Mouse (Mus musculus): ENCODE measurements around the gene Gm47841. TPM values are rescaled to one million over a fixed set of nuclear protein-coding genes. Genes with fewer than 3 reads are reported as not detected.

Gene Gm47841
- polyA plus RNA-seq (2015; fragmentation: Nextera tagmentation; extraction: Ambion mirVana) = not detected in 2 replicates

- peaks cover 92% of the 10 kb centered on the region for H3K27me3 ChIP-seq
These were observed at the start of gene Gm47841 for GRCm38 (mm10) chr15:101047194-101047555. Gene Gm47841, minus strand, starts transcription at chr15:101047397.

GRCm38 (mm10) chr15:101095392-101095791 is 48.2 kb upstream of the Gm47841 start:
- no peak overlapping the region for H3K9ac ChIP-seq
- H3K27ac ChIP-seq = no peak overlapping the region
- no peak overlapping the region for H3K4me3 ChIP-seq
- 41% methylated on average over 3 of the region's 3 CpGs for WGBS
- no peak overlapping the region for H3K4me2 ChIP-seq
- no peak for ATAC-seq (ENCODE audit: low FRiP score)
- H3K9me3 ChIP-seq = no peaks in the 10 kb centered on the region
- no peaks in the 10 kb centered on the region for H3K36me3 ChIP-seq
- H3K27me3 ChIP-seq = no peaks in the 10 kb centered on the region; the same call in 1 of the 2 replicates
- peaks cover 47% of the 10 kb centered on the region for H3K4me1 ChIP-seq (replicated peaks)

More at GRCm38 (mm10) chr15:101047194-101047555, at the start of gene Gm47841:
- Histone ChIP-seq H3K9me3 (no peaks in the 10 kb centered on the region), H3K36me3 (no peaks in the 10 kb centered on the region; the same call in 1 of the 2 replicates), H3K4me2 (peak within 1 kb of the TSS; percentile 98), H3K4me3 (peak within 1 kb of the TSS; percentile 53), H3K27ac (no peak within 1 kb of the TSS), H3K9ac (peak within 1 kb of the TSS; percentile 77), H3K4me1 (replicated peaks) (peaks cover 27% of the 10 kb centered on the region)
- under 1% methylated on average over 23 of the region's 23 CpGs for whole genome bisulfite sequencing
- ATAC-seq (ENCODE audit: low FRiP score) = peak; percentile 18; the same call in 1 of the 2 replicates

- Histone ChIP-seq H3K4me1 (replicated peaks) (peaks cover 47% of the 10 kb centered on the region), H3K27me3 (no peaks in the 10 kb centered on the region; the same call in 1 of the 2 replicates)
These were observed 47.8 kb upstream of the Gm47841 start for GRCm38 (mm10) chr15:101094979-101095378.

GRCm38 (mm10) chr15:101093988-101094387 is 46.8 kb upstream of the Gm47841 start:
- no peak overlapping the region for H3K4me2 ChIP-seq
- H3K4me3 ChIP-seq = no peak overlapping the region
- no peaks in the 10 kb centered on the region for H3K27me3 ChIP-seq
- WGBS = 42% methylated on average over 6 of the region's 6 CpGs
- no peak for ATAC-seq (ENCODE audit: low FRiP score)
- H3K27ac ChIP-seq = peak overlapping the region; percentile 89
- H3K36me3 ChIP-seq = no peaks in the 10 kb centered on the region
- H3K4me1 ChIP-seq (replicated peaks) = peaks cover 44% of the 10 kb centered on the region
- no peak overlapping the region for H3K9ac ChIP-seq
- no peaks in the 10 kb centered on the region for H3K9me3 ChIP-seq

More at GRCm38 (mm10) chr15:101094979-101095378, 47.8 kb upstream of the Gm47841 start:
- Histone ChIP-seq H3K4me2 (no peak overlapping the region), H3K4me3 (no peak overlapping the region), H3K9ac (no peak overlapping the region), H3K27ac (no peak overlapping the region), H3K9me3 (no peaks in the 10 kb centered on the region), H3K36me3 (no peaks in the 10 kb centered on the region)
- ATAC-seq (ENCODE audit: low FRiP score) = no peak
- WGBS = 59% methylated on average over 9 of the region's 9 CpGs

GRCm38 (mm10) chr15:101092829-101093648 is 45.8 kb upstream of the Gm47841 start:
- Histone ChIP-seq H3K9ac (0 out of 2 replicates have a peak overlapping the region, but pooled peaks have one; percentile 29), H3K27ac (peak overlapping the region; percentile 89), H3K36me3 (no peaks in the 10 kb centered on the region), H3K27me3 (no peaks in the 10 kb centered on the region), H3K4me3 (no peak overlapping the region), H3K4me2 (peak overlapping the region; percentile 35), H3K9me3 (no peaks in the 10 kb centered on the region), H3K4me1 (replicated peaks) (peaks cover 42% of the 10 kb centered on the region)
- WGBS = 7% methylated on average over 25 of the region's 25 CpGs
- ATAC-seq (ENCODE audit: low FRiP score) = peak; percentile 88

- Histone ChIP-seq H3K4me3 (no peak overlapping the region), H3K4me1 (replicated peaks) (peaks cover 39% of the 10 kb centered on the region), H3K9me3 (no peaks in the 10 kb centered on the region), H3K9ac (no peak overlapping the region), H3K27me3 (no peaks in the 10 kb centered on the region), H3K27ac (peak overlapping the region; percentile 89), H3K36me3 (no peaks in the 10 kb centered on the region), H3K4me2 (peak overlapping the region; percentile 35)
- WGBS = 23% methylated on average over 14 of the region's 14 CpGs
- peak; percentile 47; the same call in 1 of the 2 replicates for ATAC-seq (ENCODE audit: low FRiP score)
These were observed 45.1 kb upstream of the Gm47841 start for GRCm38 (mm10) chr15:101092121-101092828.

GRCm38 (mm10) chr15:101091551-101091950 is 44.4 kb upstream of the Gm47841 start:
- no peak for ATAC-seq (ENCODE audit: low FRiP score)
- H3K9ac ChIP-seq = no peak overlapping the region
- 95% methylated on average over 8 of the region's 8 CpGs for WGBS
- H3K36me3 ChIP-seq = no peaks in the 10 kb centered on the region
- no peaks in the 10 kb centered on the region for H3K27me3 ChIP-seq
- peak overlapping the region; percentile 89 for H3K27ac ChIP-seq
- H3K4me2 ChIP-seq = no peak overlapping the region
- H3K4me1 ChIP-seq (replicated peaks) = peaks cover 39% of the 10 kb centered on the region
- no peak overlapping the region for H3K4me3 ChIP-seq
- H3K9me3 ChIP-seq = no peaks in the 10 kb centered on the region

GRCm38 (mm10) chr15:101088291-101088690 is 41.1 kb upstream of the Gm47841 start:
- WGBS = 33% methylated on average over 4 of the region's 4 CpGs
- H3K27me3 ChIP-seq = no peaks in the 10 kb centered on the region
- H3K9ac ChIP-seq = no peak overlapping the region
- peaks cover 23% of the 10 kb centered on the region for H3K4me1 ChIP-seq (replicated peaks)
- H3K4me2 ChIP-seq = no peak overlapping the region
- ATAC-seq (ENCODE audit: low FRiP score) = no peak
- no peak overlapping the region for H3K27ac ChIP-seq
- H3K4me3 ChIP-seq = no peak overlapping the region
- no peaks in the 10 kb centered on the region for H3K36me3 ChIP-seq
- no peaks in the 10 kb centered on the region for H3K9me3 ChIP-seq

- Histone ChIP-seq H3K36me3 (no peaks in the 10 kb centered on the region), H3K9me3 (no peaks in the 10 kb centered on the region), H3K4me3 (no peak overlapping the region), H3K27ac (no peak overlapping the region), H3K27me3 (no peaks in the 10 kb centered on the region), H3K4me2 (no peak overlapping the region), H3K9ac (no peak overlapping the region), H3K4me1 (replicated peaks) (peaks cover 9% of the 10 kb centered on the region)
- WGBS = 71% methylated on average over 3 of the region's 3 CpGs
- no peak for ATAC-seq (ENCODE audit: low FRiP score)
These were observed 39.8 kb upstream of the Gm47841 start for GRCm38 (mm10) chr15:101086956-101087355.

- no peaks in the 10 kb centered on the region for H3K27me3 ChIP-seq
- H3K36me3 ChIP-seq = no peaks in the 10 kb centered on the region
- H3K4me2 ChIP-seq = no peak overlapping the region
- no peak overlapping the region for H3K27ac ChIP-seq
- H3K9me3 ChIP-seq = no peaks in the 10 kb centered on the region
- peaks cover 9% of the 10 kb centered on the region for H3K4me1 ChIP-seq (replicated peaks)
- no peak overlapping the region for H3K9ac ChIP-seq
- no peak overlapping the region for H3K4me3 ChIP-seq
- no peak for ATAC-seq (ENCODE audit: low FRiP score)
- WGBS = 67% methylated on average over 9 of the region's 9 CpGs
These were observed 39.3 kb upstream of the Gm47841 start for GRCm38 (mm10) chr15:101086451-101086850.

- WGBS = 85% methylated on average over 10 of the region's 10 CpGs
- no peak overlapping the region for H3K9ac ChIP-seq
- H3K4me3 ChIP-seq = no peak overlapping the region
These were observed 37.3 kb upstream of the Gm47841 start for GRCm38 (mm10) chr15:101084499-101084898.

GRCm38 (mm10) chr15:101082236-101082635 is 35.0 kb upstream of the Gm47841 start:
- H3K36me3 ChIP-seq = no peaks in the 10 kb centered on the region
- no peaks in the 10 kb centered on the region for H3K9me3 ChIP-seq
- no peak overlapping the region for H3K4me2 ChIP-seq
- WGBS = 52% methylated on average over 4 of the region's 4 CpGs
- H3K4me1 ChIP-seq (replicated peaks) = peaks cover 37% of the 10 kb centered on the region
- H3K27me3 ChIP-seq = no peaks in the 10 kb centered on the region
- ATAC-seq (ENCODE audit: low FRiP score) = no peak
- H3K4me3 ChIP-seq = no peak overlapping the region
- no peak overlapping the region for H3K9ac ChIP-seq
- H3K27ac ChIP-seq = no peak overlapping the region

More at GRCm38 (mm10) chr15:101084499-101084898, 37.3 kb upstream of the Gm47841 start:
- Histone ChIP-seq H3K36me3 (no peaks in the 10 kb centered on the region), H3K27me3 (no peaks in the 10 kb centered on the region), H3K4me1 (replicated peaks) (peaks cover 24% of the 10 kb centered on the region), H3K4me2 (no peak overlapping the region), H3K27ac (no peak overlapping the region), H3K9me3 (no peaks in the 10 kb centered on the region)
- no peak for ATAC-seq (ENCODE audit: low FRiP score)

Data from hindbrain, embryonic 13.5 days (tissue).